Mouse (Mus musculus) neutrophil, adult 59 days (primary cell): ENCODE data around the gene Taf15. TPM values are rescaled to one million over a fixed set of nuclear protein-coding genes. Genes with fewer than 3 reads are reported as not detected.

Experiments used
- total RNA-seq, 2 experiments: library from RNA; stranded (reverse); gene quantifications; 1 replicate in 1 of 2; 2 replicates in 1 of 2; pipeline ENCODE4 v1.2.4; 2023

Taf15 gene
- 10 to 100 TPM; 73.5 to 74.1 TPM for total RNA-seq

GRCm38 (mm10) chr11:83472324-83473234 lies at the start of gene Taf15:
Taf15 (plus strand) TSS chr11:83473086.

GRCm38 (mm10) chr11:83429355-83429754 lies 43.5 kb upstream of the Taf15 start, which contains the start of gene Gas2l2:
Gas2l2 (minus strand) TSS chr11:83429455.

GRCm38 (mm10) chr11:83437377-83437776 lies 35.5 kb upstream of the Taf15 start, which contains the start of gene 1700020L24Rik:
1700020L24Rik (plus strand) TSS chr11:83437677.

GRCm38 (mm10) chr11:83462711-83463244 lies 10.1 kb upstream of the Taf15 start, which contains the start of gene Mmp28:
Mmp28 (minus strand) TSS chr11:83463071.

GRCm38 (mm10) chr11:83522075-83522474 lies 49.2 kb downstream of the Taf15 start, which contains the start of gene Heatr9:
Heatr9 (minus strand) TSS chr11:83522175.

GRCm38 (mm10) chr11:83530360-83530759 lies 57.5 kb downstream of the Taf15 start, which contains the start of gene Ccl5:
Ccl5 (minus strand) TSS chr11:83530518.

Other genes starting within 250 kb of the Taf15 start
- gene Slfn14, start 186.4 kb upstream of the Taf15 start, total RNA-seq = under 1 TPM; 0.49 to 0.51 TPM
- gene Ap2b1, start 174.1 kb upstream of the Taf15 start, total RNA-seq = 10 to 100 TPM; 75.2 to 89.5 TPM
- gene Pex12, start 170.5 kb upstream of the Taf15 start, total RNA-seq = 1 to 10 TPM; 5.9 to 7.1 TPM
- under 1 TPM in 1 of 2 experiments, not detected in 1; 0.49 TPM for gene Rasl10b, start 63.9 kb upstream of the Taf15 start, total RNA-seq
- gene Gas2l2, start 43.6 kb upstream of the Taf15 start, total RNA-seq = under 1 TPM in 1 of 2 experiments, not detected in 1; 0.13 TPM
- gene 1700020L24Rik, start 35.4 kb upstream of the Taf15 start, total RNA-seq = 10 to 100 TPM; 46.4 to 53.4 TPM
- 1 to 10 TPM; 1.4 to 2.2 TPM for gene Mmp28, start 10.0 kb upstream of the Taf15 start, total RNA-seq
- gene Heatr9, start 49.1 kb downstream of the Taf15 start, total RNA-seq = not detected
- 1 to 10 TPM in 1 of 2 experiments, under 1 TPM in 1; 0.82 to 1.2 TPM for gene Ccl5, start 57.4 kb downstream of the Taf15 start, total RNA-seq
- gene Ccl9, start 105.5 kb downstream of the Taf15 start, total RNA-seq = 100 to 1,000 TPM; 117 to 194 TPM
- 100 to 1,000 TPM; 837 to 852 TPM for gene Ccl6, start 120.0 kb downstream of the Taf15 start, total RNA-seq
- not detected for gene Rpl9-ps1, start 172.5 kb downstream of the Taf15 start, total RNA-seq
- 100 to 1,000 TPM in 1 of 2 experiments, 10 to 100 TPM in 1; 89.7 to 110 TPM for gene Ccl3, start 176.3 kb downstream of the Taf15 start, total RNA-seq
- gene Ccl4, start 189.5 kb downstream of the Taf15 start, total RNA-seq = 10 to 100 TPM; 18.2 to 21.4 TPM
- 10 to 100 TPM; 19.8 to 35.5 TPM for gene Wfdc17, start 230.9 kb downstream of the Taf15 start, total RNA-seq
- gene Wfdc18, start 235.9 kb downstream of the Taf15 start, total RNA-seq = not detected